Mouse (Mus musculus) lung, postnatal 0 days (tissue): ENCODE data around the gene Srarp.

Source experiments
- CTCF ChIP-seq: IDR thresholded peaks from 2 replicates; pipeline ENCODE4 v1.5.1; 2016; ENCODE audit warnings: antibody characterized with exemption, mild to moderate bottlenecking
- EP300 ChIP-seq: IDR thresholded peaks from 2 replicates; pipeline ENCODE4 v1.6.1; 2016; ENCODE audit warnings: antibody characterized with exemption, mild to moderate bottlenecking, control low read depth

GRCm38 (mm10) chr4:141440877-141441276 is 5.0 kb upstream of the Srarp start:
- TF ChIP-seq EP300 (no peak), CTCF (no peak)
